Mouse (Mus musculus): ENCODE results near the gene Gprin1.

The Gprin1 gene

DNA sequence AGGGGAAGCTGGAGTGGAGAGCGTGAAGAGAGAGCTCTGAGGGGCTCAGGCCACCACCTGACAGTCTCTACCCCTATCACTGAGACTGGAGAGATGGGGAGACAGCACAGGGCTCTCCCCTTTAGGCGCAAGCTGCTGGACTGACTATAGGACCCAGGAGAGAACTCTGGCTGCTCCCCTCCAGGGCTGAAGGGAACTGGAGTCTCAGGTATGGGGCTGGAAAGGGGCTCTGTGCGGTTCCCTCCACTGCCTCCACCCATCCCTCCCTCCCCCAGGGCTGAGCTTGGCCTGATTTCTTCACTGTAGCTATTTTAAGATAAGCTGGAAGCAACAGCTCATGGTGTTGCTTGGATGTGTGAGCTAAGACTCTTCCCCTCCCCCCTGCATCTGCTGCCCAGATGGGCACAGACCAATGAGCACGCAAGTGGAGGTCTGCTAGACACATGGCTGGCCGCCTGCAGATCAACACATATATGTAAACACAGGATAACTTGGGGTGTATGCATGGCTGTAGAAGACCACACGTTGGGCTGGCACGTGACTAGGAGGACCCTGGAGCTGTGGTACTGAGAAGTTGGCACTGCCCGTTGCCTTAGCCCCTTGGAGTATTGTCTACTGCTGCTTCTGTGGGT lies 10.6 kb upstream of the Gprin1 start:
- no peak for DNase-seq (ENCODE audit: low spot score)

DNA sequence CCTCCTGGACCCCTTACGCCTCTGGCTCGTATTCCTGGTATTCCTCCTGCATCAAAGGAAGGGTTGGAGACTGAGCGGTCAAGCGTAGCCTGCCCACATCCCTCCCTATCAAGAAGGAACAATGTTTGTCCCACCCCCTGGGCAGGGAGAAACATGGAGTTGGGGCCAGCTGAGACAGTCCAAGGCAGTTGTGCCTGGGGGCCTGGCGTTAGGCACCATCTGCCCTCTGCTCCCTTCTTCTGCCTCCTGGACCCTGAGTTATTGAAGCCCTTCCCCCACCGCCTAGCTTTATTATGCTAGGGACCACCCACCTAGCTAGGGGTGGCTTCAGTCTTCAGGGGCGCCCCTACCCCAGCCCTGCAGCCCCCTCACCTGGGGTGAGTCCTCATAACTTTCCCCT lies 9.8 kb upstream of the Gprin1 start:
- no peak for DNase-seq (ENCODE audit: low spot score)

DNA sequence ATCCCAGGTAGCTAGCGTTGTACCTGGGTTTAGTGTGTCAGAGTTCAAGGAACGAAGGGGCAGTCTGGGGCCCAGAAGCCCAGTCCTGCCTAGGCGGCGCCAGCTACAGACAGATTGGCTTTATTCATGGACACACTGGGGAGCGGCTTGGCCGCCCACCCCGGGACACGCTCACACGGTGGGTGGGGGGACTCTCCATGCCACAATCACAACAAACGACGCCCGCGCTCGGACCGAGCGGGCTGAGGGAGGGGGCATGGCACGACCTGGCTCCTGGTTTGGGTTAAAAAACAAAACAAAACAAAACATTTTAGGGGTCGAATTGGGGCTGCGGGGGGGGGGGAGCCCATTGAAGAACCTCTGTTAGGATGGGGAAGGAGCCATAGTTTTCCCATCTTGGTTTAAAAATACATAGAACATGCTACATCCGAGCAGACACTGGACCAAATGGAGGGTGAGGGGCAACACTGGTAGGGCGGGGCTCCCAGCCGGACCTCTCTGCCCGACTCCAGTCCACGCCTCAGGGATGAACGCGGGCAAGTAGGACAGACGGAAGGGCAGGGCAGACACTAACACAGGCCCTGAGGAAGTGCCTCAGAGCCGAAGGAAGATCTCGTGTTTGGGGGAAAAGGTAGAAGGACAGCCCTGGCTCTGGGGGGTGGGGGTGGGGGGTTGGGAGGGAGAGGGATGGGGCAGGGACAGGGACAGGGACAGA lies 9.2 kb upstream of the Gprin1 start:
- DNase-seq (ENCODE audit: low spot score): no peak

DNA sequence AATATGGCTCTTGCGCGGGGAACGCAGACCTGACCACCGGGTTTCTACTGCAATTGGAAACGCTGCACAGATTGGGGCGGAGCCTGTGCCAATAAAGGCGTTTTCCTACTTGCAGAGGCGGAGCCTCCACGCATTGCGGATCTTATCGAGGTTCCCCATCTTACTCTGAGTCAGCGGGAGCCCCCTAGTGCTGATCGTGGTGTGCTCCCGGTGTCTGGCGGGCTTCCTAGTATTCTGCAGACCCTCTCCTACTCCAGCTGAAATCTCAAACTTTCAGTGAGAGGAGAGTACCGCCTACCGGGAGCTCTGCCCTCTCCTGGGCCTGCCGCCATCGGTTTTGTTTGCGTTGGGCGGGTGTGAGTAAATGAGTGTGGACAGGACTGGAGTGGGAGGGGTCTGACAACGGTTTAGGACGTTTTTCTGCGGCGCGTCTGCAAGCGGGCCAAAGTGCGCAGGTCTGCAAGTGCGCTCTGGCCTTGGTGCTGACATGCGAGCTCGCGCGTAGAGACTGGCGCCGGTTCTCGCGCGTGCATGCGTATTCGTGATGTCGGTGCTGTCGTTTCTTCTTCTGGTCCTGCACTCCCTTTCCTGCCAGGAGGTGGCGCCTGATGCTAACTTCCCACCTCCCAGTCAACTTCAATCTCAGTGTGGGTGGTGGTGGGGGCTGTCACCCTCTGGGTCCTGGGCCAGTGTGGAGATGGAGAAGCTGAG lies 8.5 kb upstream of the Gprin1 start:
- DNase-seq (ENCODE audit: low spot score): peak; percentile 39

DNA sequence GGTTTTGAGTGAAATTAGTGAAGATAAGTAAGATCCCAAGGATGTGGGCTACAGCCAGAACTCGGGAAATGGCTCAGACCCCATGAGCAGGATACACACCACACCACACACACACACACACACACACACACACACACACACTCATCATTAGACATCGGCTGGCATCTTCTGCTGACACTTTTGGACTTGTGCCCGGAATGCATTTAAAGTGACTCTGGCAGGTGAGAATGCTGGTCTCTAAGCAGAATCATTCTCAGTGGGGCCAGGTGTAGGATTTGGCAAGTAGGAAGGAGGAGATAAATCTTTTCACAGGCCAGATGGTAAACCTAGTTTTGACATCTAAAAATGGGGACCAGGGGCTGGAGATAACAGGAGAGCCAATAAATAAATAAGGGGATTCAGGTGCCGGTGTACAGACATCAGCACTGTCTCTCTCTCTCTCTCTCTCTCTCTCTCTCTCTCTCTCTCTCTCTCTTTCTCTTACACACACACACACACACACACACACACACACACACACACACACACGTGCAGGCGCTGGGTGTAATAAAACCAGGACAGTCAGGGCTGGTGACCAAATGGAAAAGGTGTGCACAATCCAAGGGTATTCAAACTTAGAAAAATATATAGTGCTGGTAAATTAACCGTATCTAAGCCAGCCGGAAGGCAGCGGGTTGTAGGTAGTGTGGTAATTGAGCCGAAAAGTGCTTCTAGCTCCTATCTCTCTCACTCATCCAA lies 7.6 kb upstream of the Gprin1 start:
- no peak for DNase-seq (ENCODE audit: low spot score)

DNA sequence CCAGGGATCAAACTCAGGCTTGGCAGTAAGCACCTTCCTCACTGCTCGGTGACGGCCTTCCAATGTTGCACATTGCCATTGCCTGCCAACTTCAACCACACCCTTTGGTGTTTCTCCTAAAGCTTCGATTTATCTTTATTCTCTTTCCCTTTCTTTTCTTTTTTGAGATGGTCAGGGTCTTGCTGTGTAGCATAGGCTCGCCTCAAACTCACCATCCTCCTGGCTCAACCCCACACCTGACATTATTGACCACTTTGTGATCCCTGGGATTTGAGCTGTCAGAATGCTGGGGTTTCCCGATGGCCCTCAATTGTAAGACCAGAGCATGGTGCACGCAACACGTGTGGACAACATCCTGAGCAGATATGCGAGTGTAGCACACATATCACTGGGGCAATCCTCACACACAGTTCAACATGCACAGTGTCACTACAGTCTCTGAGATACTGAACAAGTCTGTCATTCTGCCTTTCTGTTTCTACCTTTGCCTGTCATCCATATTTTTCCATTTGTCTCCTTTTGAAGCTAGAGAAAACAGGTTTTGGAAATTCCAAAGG lies 6.6 kb upstream of the Gprin1 start:
- no peak for DNase-seq (ENCODE audit: low spot score)

DNA sequence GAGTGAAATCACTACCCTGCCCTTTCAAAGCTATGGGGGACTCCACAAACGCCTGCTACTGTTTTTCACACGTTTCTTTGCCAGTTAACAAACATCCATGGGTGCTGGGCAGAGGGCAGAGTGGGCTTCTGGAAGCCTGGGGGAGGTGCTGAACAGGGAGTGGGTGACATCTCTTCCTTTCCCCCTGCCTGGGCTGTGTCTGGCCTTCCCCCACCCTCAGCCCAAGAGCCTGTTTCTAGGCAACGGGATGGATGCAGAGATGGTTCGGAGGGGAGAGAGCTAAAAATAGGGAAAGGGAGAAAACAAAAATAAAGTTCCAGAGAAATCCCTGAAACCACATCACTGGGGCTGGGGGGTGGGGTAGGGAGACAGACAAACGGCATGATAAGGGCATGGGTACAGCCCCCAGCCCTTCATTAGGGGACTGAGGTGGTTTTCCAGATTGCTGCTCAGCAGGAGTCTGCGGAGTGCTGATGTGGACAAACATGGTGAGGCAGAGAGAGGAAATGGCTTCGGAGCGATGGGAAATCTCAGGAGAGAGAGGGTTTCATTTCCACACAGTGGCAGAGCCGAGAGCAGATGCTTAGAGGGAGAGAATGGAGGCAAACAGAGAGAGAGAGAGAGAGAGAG lies 5.6 kb upstream of the Gprin1 start:
- no peak for DNase-seq (ENCODE audit: low spot score)

DNA sequence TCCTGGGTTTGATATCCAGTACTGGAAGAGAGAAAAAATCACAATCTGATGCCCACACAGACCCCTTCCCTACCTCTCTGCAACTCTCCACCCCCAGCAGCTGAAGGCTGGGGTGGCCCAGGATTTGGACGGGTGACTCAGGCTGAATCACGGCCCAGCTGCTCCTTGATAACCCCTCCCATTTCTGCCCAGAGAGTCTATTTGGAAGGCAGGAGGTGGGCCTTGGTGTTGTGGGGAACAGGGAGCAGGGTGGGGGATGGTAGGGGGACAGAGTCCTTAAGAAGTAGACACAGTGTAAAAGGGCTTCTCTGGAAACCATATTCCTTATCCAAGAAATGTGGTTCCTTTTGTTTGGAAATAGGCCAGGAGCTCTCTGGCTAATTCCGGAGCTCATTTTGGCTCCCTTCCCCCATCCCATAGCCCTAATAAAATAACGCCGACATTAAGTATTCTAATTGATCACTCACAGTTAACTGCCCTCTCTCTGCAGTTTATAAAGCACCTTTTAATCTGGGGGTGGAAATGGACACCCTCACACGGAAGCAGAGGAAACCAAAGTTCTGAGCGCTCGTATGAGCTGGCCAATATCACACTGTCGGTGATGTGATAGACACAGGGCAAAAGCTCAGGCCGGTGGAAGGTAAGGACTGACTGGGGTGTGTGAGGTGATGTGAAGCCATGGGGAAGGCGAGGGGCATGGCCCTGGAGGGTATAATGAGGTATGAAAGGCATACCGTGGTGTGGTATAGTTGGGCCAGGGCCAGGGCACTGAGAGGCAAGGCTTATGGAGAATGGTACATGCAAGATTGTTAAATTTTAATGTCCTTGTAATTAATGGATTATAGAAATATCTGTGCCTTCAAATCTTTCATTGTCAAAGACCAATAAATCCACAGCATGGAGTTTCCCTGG lies 4.8 kb upstream of the Gprin1 start:
- DNase-seq (ENCODE audit: low spot score): no peak

DNA sequence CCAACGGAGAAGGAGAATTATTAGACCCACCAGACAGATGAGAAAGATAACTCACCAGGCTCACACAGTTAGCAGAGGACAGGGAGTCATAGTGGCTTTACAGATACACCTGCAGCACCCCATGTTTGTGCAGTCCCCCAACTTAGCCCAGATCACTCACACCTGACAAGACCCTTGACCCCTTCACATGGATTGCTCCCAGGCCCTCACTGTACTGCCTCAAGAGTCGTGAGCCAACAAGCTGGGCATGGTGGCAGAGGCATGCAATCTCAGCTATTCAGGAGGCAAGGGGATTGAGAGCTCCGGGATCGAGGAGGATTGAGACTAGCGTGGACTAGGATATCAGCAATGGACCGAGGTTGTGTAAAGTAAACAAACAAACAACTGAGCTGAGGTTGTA lies 4.1 kb upstream of the Gprin1 start:
- DNase-seq (ENCODE audit: low spot score): no peak

DNA sequence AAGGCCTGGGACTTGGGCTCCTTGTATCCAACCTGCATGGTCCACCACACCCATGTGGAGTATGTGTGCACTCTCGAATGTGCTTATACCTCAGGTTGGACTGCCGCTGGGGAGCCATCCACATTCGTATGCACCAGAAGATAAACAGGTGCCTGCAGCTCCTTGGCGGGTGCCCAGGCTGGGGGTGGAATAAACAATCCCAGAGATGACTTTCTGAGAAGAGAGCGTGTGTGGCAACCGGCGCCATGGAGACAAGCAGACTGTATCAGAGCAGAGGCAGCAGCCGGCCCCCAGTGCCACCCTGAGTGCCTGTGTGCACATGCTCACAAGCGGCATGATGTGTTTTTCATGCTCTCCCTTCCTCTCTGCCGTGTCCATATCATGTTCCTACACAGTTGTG lies 3.0 kb upstream of the Gprin1 start:
- no peak for DNase-seq (ENCODE audit: low spot score)

DNA sequence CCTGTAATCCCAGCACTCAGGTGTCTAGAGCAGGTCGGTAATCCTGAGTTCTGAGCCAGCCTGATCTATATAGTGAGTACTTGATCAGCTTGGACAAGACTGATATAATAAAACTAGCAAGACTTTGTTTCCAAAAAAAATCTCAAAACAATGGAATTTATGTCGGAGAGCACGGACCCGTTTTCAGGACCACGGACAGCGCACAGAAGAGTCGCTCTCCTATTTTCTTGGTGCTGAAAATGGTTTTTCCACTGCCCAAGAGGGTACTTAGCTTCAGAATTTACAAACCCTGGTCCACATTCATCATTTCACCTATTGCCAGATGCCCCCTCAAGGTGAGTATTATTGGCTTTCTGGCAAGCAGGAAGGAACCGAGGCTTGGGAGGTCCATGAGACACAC lies 1.0 kb upstream of the Gprin1 start:
- no peak for DNase-seq (ENCODE audit: low spot score)

DNA sequence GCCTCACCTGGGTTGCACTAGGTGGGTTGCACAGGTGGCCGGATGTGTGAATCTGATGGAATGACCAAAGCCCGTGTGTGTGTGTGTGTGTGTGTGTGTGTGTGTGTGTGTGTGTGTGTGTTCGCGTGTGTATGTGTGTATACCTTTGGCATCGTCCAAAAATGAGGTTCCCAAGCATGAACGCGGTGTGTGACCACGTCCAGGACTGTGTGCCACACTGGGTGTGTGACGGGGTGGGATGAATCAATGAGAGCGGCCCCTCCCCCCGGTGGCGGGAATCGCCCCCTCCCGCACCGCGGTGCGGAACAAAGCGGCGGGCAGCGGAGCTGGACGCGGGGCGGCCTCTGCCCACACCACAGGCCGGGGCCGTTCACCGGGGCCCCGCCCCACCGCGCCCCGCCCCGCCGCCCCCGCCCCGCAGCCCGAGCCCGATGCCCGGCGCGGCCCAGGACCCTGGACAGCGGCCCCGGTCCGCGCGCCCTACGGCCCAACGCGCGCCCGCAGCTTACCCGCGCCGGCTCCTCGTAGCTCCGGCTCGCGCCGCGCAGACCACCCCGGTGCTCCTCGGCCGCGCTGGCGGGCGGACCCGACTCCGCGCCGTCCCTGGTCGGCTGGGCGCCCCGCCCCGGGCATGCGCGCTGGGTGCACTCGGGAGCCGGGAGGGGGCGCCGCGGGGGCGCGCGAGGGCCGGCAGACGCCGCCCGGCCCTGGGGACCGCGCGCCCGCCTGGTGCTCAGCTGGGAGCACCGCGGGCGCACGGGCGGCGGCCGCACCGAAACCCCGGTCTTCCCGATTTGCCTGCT lies 412 bp downstream of the Gprin1 start:
- DNase-seq (ENCODE audit: low spot score): no peak

DNA sequence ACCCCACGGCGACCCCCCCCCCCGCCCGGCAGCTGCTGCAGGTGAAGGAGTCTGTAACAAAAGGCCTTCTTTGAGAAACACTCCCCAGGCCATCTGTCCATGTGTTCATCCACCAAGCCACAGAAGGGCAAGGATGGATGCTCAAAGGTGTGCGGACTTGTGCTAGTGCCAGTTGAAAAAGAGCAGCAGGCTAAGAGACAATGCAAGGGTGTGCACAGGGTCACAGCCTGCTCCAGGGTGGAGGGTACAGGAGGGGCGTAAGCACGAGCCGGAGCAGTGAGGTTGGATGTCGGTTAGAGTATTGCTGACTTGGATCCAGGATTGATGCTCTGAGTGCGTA lies 983 bp downstream of the Gprin1 start:
- DNase-seq (ENCODE audit: low spot score): no peak

DNA sequence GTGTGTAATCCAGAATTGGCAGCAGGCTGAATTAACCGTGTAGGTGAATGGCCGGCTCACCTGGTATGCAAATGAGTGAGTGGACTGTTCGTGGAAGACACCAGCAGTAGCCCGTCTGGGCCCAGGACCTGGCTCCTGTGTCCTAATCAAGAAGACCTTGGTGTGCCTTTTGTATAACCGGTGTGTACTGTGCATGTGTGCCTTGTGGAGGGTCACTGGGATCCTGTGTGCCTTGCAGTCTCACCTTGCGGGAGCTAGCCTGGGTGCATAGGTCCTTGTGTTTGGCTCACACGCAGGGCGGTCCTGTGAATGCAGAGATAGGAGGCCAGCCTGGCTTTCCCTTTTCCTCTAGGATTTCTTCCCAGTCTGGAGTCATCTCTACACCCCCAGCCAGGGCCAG lies 1.5 kb downstream of the Gprin1 start:
- no peak for DNase-seq (ENCODE audit: low spot score)

DNA sequence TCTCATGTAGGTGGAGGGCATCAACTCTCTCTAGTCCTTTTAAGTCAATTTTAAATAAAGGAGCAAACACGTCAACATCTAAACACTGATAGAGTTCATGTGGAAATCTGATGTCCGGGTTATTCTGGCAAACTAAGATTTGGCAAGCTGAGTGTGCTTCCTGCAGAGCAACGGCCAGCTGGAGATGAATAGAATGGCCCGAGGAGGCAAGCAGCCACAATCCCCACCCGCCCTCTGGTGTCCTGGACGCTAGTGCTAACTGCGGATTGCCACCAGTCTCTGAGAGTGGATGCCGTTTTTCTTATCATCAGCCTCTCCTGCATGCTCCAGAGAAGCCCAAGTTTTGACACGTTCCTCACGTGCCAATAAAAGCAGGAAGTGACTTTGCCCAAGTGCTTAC lies 2.8 kb downstream of the Gprin1 start:
- no peak for DNase-seq (ENCODE audit: low spot score)

DNA sequence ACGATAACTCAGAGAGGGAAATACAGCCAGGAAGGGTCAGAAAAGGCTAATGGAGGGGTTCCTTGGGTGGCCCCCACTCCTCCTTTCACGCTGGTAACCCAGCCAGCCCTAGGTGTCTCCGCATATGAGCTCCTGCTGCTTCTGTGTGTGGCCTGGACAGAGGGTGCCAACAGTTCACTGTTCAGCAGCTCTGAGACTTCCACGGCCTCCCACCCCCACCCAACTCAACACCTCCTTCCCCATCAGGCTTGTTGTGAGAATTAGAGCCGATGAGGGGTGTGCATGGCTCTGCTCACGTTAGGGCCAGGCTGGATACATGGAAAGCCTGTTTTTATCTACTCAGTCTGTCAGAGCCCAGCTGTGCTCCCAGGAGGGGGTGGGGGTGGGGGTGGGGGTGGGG lies 3.6 kb downstream of the Gprin1 start:
- DNase-seq (ENCODE audit: low spot score): no peak

DNA sequence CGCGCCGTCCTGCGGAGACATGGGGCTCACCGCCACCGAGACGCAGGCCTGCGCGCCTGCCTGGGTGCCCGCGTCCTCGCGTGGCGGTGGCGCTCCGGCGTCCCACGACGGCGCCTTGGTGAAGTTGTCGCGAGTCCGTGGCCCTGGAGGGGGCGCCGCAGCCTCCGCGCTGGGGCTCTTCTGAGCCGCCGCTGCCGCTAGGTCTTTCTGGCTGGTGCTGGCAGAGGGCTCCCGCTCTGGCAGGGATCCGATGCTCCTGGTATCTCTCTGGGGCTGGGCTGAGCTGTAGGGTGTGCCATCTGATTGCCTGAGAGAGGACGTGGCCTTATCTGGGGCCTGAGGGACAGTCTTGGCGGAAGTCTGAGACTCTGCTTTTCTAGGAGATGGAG lies 11.5 kb downstream of the Gprin1 start:
- DNase-seq (ENCODE audit: low spot score): no peak

DNA sequence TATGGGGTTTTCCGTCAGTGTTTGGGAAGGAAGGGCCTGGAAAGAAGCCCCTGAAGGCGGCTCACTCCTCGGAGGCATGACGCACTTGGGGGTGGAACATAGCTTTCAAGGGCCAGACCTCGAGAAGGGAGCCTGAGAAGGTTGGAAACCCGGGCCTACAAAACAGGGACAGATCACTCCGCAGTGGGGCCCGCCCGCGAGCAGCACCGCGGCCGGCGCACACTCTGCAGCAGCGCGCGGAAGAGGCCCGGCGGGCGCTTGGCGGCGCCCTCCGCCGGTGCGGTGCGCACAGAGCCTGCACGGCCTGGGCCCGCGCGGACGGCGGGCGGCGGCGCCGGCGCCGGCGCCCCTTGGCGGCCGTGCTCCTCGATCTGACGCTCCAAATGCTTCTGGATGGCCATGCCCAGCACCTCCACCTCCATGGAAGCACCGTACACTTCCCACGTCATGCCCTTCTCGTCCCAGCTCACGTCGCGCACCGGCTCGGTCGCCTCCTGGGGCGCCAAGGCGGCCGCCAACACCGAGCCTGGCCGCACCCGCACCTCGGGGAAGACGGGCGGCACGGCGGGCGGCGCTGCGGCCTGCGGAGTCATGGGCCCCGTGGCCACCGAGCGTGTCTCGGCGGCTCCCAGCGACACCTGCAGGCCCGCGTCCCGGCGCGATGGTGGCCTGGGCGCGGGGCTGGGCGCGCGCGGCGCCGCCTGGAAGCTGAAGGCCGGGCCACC lies 12.0 kb downstream of the Gprin1 start:
- DNase-seq (ENCODE audit: low spot score): no peak

DNA sequence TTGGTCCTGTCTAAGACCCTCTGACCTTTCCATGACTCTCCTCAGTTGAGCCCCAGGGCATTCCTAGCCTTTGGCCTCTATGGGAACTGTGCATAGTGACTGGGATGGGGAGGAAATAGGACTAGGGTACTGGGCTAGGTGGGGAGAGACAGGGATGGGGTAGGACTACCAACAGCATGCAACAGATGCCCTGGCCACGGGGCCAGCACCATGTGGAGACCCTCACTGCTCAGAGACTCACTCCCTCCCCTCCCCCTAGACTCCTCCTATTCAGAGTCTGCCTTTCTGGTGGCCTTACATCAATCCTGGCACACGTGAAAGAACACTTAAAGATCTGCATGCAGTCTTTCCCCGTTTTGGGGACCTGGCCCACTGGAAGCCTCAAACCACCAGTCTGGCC lies 12.7 kb downstream of the Gprin1 start:
- no peak for DNase-seq (ENCODE audit: low spot score)

DNA sequence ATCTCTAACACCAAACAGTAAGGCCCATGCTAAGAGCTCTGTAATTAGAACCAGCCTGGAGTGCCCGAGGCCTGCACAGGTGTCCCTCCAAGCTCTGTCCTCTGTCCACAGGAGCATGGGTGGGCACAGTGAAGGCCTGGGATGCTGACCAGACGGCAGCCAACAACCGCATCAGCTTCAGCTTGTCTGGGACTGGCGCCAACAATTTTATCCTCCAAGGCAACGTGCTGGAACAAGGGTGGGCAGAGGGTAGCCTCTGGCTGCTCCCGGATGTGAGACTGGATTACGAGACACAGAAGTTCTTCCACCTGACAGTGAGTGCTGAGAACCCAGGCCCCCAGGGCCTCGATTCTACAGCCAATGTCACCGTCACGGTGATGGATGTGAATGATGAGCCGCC lies 23.5 kb downstream of the Gprin1 start:
- DNase-seq (ENCODE audit: low spot score): no peak

Data from lung, postnatal 25 days (tissue).